Mouse (Mus musculus) CD8-positive naive resting alpha-beta T cell, adult 2 months (primary cell): ENCODE data around the gene Exoc3.
A peak's percentile ranks its signal among the peaks of the same experiment; 100 is the strongest.

Experiments
- DNase-seq, 2 experiments: peaks; one replicate each; pipeline ENCODE4 v3.0.0; 2022; ENCODE audit warnings: low read depth in 2 of 2, low spot score in 2 of 2

The Exoc3 gene

GRCm38 (mm10) chr13:74208317-74208985 lies at the start of gene Exoc3:
Exoc3 (minus strand) TSS chr13:74208732.
- peak; percentile 79 to 81 for DNase-seq

GRCm38 (mm10) chr13:74246494-74246893 lies 38.0 kb upstream of the Exoc3 start:
- no peak for DNase-seq

- DNase-seq, result no peak
These were observed 37.3 kb upstream of the Exoc3 start for GRCm38 (mm10) chr13:74245899-74246231.

DNA sequence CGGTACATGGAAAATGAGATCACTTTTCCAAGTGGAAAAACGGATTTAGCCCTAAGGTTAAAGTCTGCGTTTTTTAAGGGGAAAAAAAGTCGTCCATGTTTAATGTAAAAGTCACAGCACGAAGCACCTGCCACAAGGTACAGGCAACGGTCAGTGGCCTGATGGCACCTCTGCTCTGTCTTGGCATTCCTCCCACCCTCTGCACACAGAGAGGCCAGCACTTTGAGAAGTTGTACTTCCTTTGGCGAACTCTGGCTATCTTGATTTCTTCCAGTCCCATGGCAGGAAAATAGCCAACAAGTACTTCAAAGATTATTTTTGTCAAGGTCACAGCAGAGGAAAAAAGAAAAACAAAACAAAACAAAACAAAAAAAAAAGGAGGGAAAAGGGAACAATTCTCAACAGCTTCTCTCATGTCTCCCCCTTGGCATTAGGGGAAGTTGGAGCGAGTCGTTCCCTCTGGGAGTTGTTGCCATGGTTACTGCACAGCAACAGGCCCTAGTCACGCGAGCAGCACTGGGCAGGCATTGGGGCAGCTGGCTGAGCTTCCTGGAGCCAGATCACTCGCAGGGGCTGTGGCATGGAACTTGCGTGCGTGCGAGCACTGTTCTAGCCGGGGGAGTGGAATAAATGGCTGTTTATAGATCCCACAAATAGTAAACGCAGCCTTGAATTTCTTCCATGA lies 36.8 kb upstream of the Exoc3 start:
- DNase-seq, result no peak

- no peak for DNase-seq
These were observed 29.0 kb upstream of the Exoc3 start for GRCm38 (mm10) chr13:74237574-74237973.

DNA sequence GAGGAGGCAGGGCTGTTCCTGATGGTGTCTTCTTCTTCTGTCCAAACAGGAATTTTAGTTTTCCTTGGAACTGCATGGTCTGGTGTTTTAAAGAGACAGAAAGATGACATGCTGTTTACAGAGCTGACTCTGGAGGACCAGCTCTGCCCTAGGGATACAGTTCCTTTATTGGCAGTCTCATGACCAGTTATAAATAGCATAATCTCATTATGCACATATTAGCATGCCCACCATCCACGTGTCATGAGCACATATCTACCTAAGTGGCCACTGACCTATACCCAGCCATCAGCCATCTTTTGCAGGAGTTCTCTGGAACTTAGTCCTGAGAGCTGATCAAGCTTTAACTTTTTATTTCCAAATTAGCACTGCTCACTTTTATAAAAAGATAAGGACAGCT lies 12.1 kb upstream of the Exoc3 start:
- DNase-seq, result no peak

- DNase-seq, result no peak
These were observed 9.9 kb upstream of the Exoc3 start for GRCm38 (mm10) chr13:74218441-74218840.

- no peak for DNase-seq
These were observed 434 bp upstream of the Exoc3 start for GRCm38 (mm10) chr13:74208986-74209345.

- no peak for DNase-seq
These were observed 12.1 kb downstream of the Exoc3 start for GRCm38 (mm10) chr13:74196451-74196850.

GRCm38 (mm10) chr13:74192613-74193012 lies 15.9 kb downstream of the Exoc3 start:
- DNase-seq, result no peak

DNA sequence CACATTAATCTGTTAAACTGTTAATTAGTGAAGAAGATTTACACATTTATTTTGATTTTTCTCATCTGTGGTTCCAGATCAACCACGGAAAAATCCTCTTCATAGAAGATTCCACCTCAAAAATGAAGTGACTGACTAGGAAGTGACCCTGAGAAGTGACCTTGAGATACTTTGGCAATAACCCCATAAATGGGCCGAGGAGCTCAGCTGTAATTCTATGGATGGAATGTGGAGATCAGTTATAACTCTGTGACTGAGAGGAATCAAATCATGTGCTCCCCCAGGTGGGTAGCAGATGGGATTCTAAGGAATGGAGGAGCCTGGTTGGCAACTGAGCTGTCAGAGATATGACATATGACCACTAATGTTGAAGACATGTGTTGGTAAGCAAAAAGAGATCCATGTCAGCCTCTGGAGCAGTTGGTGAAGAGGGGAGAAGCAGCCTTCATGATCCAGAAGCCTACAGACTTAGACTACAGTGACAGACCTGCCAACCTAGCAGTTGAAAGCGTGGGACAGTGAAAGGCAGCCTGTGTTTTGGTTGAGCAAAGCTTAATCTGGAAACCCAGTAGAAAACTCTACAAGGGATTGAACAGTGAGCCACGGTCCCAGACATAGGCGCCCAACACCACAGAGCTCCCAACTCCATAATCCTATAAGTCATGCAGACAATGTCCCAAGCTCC lies 25.4 kb downstream of the Exoc3 start:
- DNase-seq, result no peak

DNA sequence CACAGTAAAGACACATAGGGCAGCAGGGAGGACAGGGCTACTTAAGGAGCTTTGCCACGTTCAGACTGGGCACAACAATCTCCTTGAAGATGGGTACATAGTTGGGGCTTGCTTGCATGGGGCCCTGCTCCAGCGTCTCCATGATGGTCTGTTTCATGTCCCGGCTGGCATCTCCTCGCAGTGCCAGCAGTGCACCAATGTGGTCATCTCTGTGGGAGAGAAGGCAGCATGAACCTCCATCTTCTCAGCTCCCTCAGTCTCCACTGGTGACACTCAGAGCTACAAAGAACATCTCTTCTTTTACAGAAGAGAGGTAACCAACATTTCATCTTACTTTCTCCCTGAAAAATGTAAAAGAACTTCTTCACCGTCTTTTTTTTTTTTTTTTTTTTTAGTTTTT lies 36.5 kb downstream of the Exoc3 start:
- DNase-seq, result no peak

DNA sequence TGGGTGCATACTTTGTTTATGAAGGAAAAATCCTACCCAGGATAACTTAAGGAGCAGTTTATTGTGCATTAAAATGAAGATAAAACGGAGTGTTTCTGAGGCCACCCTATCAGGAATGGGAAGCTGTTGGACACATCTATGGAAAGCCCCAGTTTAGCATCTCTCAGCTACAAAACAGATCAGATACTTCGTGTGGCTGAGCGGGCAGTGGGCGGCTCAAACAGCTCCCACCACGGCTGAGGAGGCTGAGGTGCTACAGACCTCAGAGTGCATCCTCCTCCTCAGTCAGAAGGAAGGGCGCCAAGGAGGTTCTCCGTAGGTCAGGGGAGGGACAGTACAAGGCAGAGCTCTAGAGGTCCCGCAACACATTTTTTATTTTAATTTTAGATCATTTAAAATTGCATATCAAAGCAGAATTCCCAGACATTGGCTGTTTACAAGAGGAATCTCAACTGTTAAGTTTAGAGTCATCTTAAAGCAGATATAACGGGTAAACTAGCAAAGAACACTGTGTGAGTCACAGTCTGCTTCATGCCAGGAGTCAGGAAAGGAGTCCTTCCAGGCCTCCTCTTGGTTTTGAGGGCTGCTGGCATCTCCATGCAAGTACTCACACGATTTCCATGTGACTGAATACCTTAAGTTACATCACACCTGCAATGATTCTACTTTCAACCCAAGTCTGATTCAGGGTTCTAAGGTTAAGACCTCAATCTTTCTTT lies 38.9 kb downstream of the Exoc3 start:
- no peak for DNase-seq

GRCm38 (mm10) chr13:74167492-74167891 lies 41.0 kb downstream of the Exoc3 start:
- no peak for DNase-seq

- peak in 1 of 2 experiments; percentile 3 for DNase-seq
These were observed 41.5 kb downstream of the Exoc3 start for GRCm38 (mm10) chr13:74167057-74167413.

DNA sequence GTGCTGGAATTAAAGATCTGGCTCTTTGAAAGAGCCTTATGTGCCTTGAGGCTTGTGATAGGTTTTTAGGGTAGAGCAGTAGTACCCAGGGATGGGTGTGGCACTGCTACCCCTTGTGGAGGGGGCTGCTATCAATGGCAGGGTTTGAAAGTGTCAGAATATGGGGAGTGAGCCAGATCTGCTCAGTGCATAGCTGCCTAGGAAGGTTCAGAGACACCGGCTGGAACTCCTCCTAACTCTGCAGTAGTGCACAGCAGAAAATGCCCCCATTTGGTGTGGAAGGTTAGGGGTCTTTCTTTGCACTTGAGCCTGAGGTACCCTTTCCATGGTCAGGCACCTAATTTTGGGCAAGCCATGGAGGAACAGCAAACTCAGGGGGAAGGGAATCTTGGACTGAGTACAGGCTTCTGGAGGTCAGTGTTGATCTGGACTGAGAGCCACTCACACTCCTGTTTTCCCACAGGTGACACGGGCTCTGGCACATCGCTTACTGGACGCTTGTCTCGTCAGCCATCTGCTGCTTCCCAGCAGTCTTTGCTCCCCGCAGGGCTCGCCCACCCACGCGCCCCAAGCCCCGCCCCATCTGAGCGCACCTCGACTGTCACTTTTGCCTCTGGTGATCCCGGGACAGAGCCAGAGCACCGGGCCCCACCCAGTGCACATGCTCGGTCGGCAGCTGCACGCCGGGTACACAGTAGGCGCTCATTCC lies 42.0 kb downstream of the Exoc3 start:
- peak; percentile 15 to 37 for DNase-seq

GRCm38 (mm10) chr13:74147327-74147726 lies 61.2 kb downstream of the Exoc3 start:
- no peak for DNase-seq

DNA sequence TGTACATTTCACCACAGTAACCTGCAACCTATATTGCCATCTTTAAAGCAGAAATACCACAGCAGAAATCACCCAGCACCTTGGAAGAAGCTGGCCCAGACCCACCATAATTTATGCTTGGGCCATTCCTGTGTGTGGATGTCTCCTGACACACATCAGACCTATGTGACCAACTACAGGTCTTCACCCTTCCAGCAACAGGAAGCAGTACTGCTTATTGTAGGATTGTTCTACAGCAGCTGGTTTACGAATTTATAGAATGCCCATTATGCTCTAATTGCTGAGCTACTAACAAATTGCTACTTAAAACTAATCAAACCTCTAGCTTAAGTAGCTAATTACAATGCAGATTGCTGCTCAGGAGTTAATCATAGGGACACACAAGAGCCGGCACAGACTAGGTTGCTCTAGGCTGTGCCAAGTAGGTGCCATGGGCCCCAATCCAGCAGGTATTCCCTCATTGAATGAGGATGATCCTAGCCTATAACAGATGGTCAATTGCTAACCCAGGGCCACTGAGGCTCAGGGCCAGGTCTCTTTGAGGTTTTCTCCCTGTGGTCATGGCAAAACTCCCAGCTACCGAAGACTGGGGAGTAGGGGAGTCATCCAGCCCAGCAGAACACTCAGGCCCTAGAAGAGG lies 62.4 kb downstream of the Exoc3 start:
- DNase-seq, result no peak

GRCm38 (mm10) chr13:74144120-74144884 lies 64.2 kb downstream of the Exoc3 start:
- no peak for DNase-seq

- no peak for DNase-seq
These were observed 65.2 kb downstream of the Exoc3 start for GRCm38 (mm10) chr13:74143282-74143681.
